Mouse (Mus musculus): ENCODE data around the gene Vps29. TPM values are rescaled to one million over a fixed set of nuclear protein-coding genes. Genes with fewer than 3 reads are reported as not detected.

Gene Vps29
- polyA plus RNA-seq, 1 experiment from 2014 or later, result 315 TPM

- Histone ChIP-seq H3K4me3 (ENCODE audit: low read depth, low read length) (no peak overlapping the region), H3K27me3 (replicated peaks; ENCODE audit: control insufficient read depth, insufficient read depth, low read length) (no peaks in the 10 kb centered on the region), H3K4me2 (ENCODE audit: low read length) (no peak overlapping the region), H3K27ac (ENCODE audit: low read depth, low read length) (no peak overlapping the region), H3K4me1 (ENCODE audit: control insufficient read depth, insufficient read depth, low read length) (no peaks in the 10 kb centered on the region), H3K9ac (ENCODE audit: low read length) (no peak overlapping the region), H3K9me3 (replicated peaks; ENCODE audit: control insufficient read depth, low read length) (no peaks in the 10 kb centered on the region), H3K36me3 (ENCODE audit: control insufficient read depth, insufficient read depth, low read length) (peaks cover 77% of the 10 kb centered on the region)
- no peak for ATAC-seq
- no peak for DNase-seq (ENCODE audit: low spot score)
- WGBS, result 85% methylated on average over 18 of the region's 18 CpGs
Measured at GRCm38 (mm10) chr5:122400628-122401302, 46.6 kb downstream of the Vps29 start.

- no peak for ATAC-seq
- H3K4me3 ChIP-seq (ENCODE audit: low read depth, low read length), result no peak overlapping the region
- H3K4me2 ChIP-seq (ENCODE audit: low read length), result no peak overlapping the region
- WGBS, result 10% methylated on average over 8 of the region's 8 CpGs
- no peak overlapping the region for H3K27ac ChIP-seq (ENCODE audit: low read depth, low read length)
- H3K36me3 ChIP-seq (ENCODE audit: control insufficient read depth, insufficient read depth, low read length), result peaks cover 82% of the 10 kb centered on the region
- H3K9ac ChIP-seq (ENCODE audit: low read length), result no peak overlapping the region
- peak; percentile 64 for DNase-seq (ENCODE audit: low spot score)
- H3K4me1 ChIP-seq (ENCODE audit: control insufficient read depth, insufficient read depth, low read length), result no peaks in the 10 kb centered on the region
- H3K27me3 ChIP-seq (replicated peaks; ENCODE audit: control insufficient read depth, insufficient read depth, low read length), result no peaks in the 10 kb centered on the region
- no peaks in the 10 kb centered on the region for H3K9me3 ChIP-seq (replicated peaks; ENCODE audit: control insufficient read depth, low read length)
Measured at GRCm38 (mm10) chr5:122401303-122401640, 47.1 kb downstream of the Vps29 start.

GRCm38 (mm10) chr5:122402160-122402559 is 48.0 kb downstream of the Vps29 start:
- peaks cover 84% of the 10 kb centered on the region for H3K36me3 ChIP-seq (ENCODE audit: control insufficient read depth, insufficient read depth, low read length)
- no peaks in the 10 kb centered on the region for H3K4me1 ChIP-seq (ENCODE audit: control insufficient read depth, insufficient read depth, low read length)
- DNase-seq (ENCODE audit: low spot score), result no peak
- WGBS, result 79% methylated on average over 13 of the region's 13 CpGs
- no peaks in the 10 kb centered on the region for H3K27me3 ChIP-seq (replicated peaks; ENCODE audit: control insufficient read depth, insufficient read depth, low read length)
- no peak overlapping the region for H3K4me3 ChIP-seq (ENCODE audit: low read depth, low read length)
- H3K27ac ChIP-seq (ENCODE audit: low read depth, low read length), result no peak overlapping the region
- ATAC-seq, result no peak
- no peak overlapping the region for H3K9ac ChIP-seq (ENCODE audit: low read length)
- no peaks in the 10 kb centered on the region for H3K9me3 ChIP-seq (replicated peaks; ENCODE audit: control insufficient read depth, low read length)
- H3K4me2 ChIP-seq (ENCODE audit: low read length), result no peak overlapping the region

GRCm38 (mm10) chr5:122402772-122403171 is 48.6 kb downstream of the Vps29 start:
- 84% methylated on average over 5 of the region's 5 CpGs for WGBS
- Histone ChIP-seq H3K36me3 (ENCODE audit: control insufficient read depth, insufficient read depth, low read length) (peaks cover 83% of the 10 kb centered on the region), H3K4me2 (ENCODE audit: low read length) (no peak overlapping the region), H3K4me1 (ENCODE audit: control insufficient read depth, insufficient read depth, low read length) (no peaks in the 10 kb centered on the region), H3K9me3 (replicated peaks; ENCODE audit: control insufficient read depth, low read length) (no peaks in the 10 kb centered on the region), H3K4me3 (ENCODE audit: low read depth, low read length) (no peak overlapping the region), H3K27ac (ENCODE audit: low read depth, low read length) (no peak overlapping the region), H3K9ac (ENCODE audit: low read length) (no peak overlapping the region), H3K27me3 (replicated peaks; ENCODE audit: control insufficient read depth, insufficient read depth, low read length) (no peaks in the 10 kb centered on the region)
- DNase-seq (ENCODE audit: low spot score), result no peak
- no peak for ATAC-seq

GRCm38 (mm10) chr5:122403362-122403761 is 49.2 kb downstream of the Vps29 start:
- peaks cover 77% of the 10 kb centered on the region for H3K36me3 ChIP-seq (ENCODE audit: control insufficient read depth, insufficient read depth, low read length)
- H3K4me2 ChIP-seq (ENCODE audit: low read length), result no peak overlapping the region
- no peaks in the 10 kb centered on the region for H3K4me1 ChIP-seq (ENCODE audit: control insufficient read depth, insufficient read depth, low read length)
- DNase-seq (ENCODE audit: low spot score), result no peak
- H3K4me3 ChIP-seq (ENCODE audit: low read depth, low read length), result no peak overlapping the region
- no peak overlapping the region for H3K27ac ChIP-seq (ENCODE audit: low read depth, low read length)
- no peaks in the 10 kb centered on the region for H3K9me3 ChIP-seq (replicated peaks; ENCODE audit: control insufficient read depth, low read length)
- ATAC-seq, result no peak
- H3K27me3 ChIP-seq (replicated peaks; ENCODE audit: control insufficient read depth, insufficient read depth, low read length), result no peaks in the 10 kb centered on the region
- H3K9ac ChIP-seq (ENCODE audit: low read length), result no peak overlapping the region
- WGBS, result 94% methylated on average over 12 of the region's 12 CpGs

- no peak for DNase-seq (ENCODE audit: low spot score)
- Histone ChIP-seq H3K4me1 (ENCODE audit: control insufficient read depth, insufficient read depth, low read length) (no peaks in the 10 kb centered on the region), H3K27ac (ENCODE audit: low read depth, low read length) (no peak overlapping the region), H3K4me3 (ENCODE audit: low read depth, low read length) (no peak overlapping the region), H3K9ac (ENCODE audit: low read length) (no peak overlapping the region), H3K4me2 (ENCODE audit: low read length) (no peak overlapping the region), H3K9me3 (replicated peaks; ENCODE audit: control insufficient read depth, low read length) (no peaks in the 10 kb centered on the region; the same call in 1 of the 2 replicates), H3K36me3 (ENCODE audit: control insufficient read depth, insufficient read depth, low read length) (peaks cover 64% of the 10 kb centered on the region), H3K27me3 (replicated peaks; ENCODE audit: control insufficient read depth, insufficient read depth, low read length) (no peaks in the 10 kb centered on the region)
- 96% methylated on average over 10 of the region's 10 CpGs for WGBS
- ATAC-seq, result no peak
Measured at GRCm38 (mm10) chr5:122405537-122405936, 51.4 kb downstream of the Vps29 start.

GRCm38 (mm10) chr5:122409692-122410645 is 55.8 kb downstream of the Vps29 start:
- Histone ChIP-seq H3K27me3 (replicated peaks; ENCODE audit: control insufficient read depth, insufficient read depth, low read length) (no peaks in the 10 kb centered on the region), H3K9ac (ENCODE audit: low read length) (no peak overlapping the region), H3K9me3 (replicated peaks; ENCODE audit: control insufficient read depth, low read length) (no peaks in the 10 kb centered on the region; the same call in 1 of the 2 replicates), H3K36me3 (ENCODE audit: control insufficient read depth, insufficient read depth, low read length) (peaks cover 27% of the 10 kb centered on the region), H3K27ac (ENCODE audit: low read depth, low read length) (no peak overlapping the region), H3K4me1 (ENCODE audit: control insufficient read depth, insufficient read depth, low read length) (no peaks in the 10 kb centered on the region), H3K4me3 (ENCODE audit: low read depth, low read length) (no peak overlapping the region), H3K4me2 (ENCODE audit: low read length) (no peak overlapping the region)
- ATAC-seq, result no peak
- DNase-seq (ENCODE audit: low spot score), result no peak
- 87% methylated on average over 19 of the region's 19 CpGs for WGBS

GRCm38 (mm10) chr5:122411892-122412291 is 57.7 kb downstream of the Vps29 start:
- H3K36me3 ChIP-seq (ENCODE audit: control insufficient read depth, insufficient read depth, low read length), result peaks cover 7% of the 10 kb centered on the region
- WGBS, result 90% methylated on average over 5 of the region's 5 CpGs
- no peaks in the 10 kb centered on the region for H3K4me1 ChIP-seq (ENCODE audit: control insufficient read depth, insufficient read depth, low read length)
- H3K9me3 ChIP-seq (replicated peaks; ENCODE audit: control insufficient read depth, low read length), result no peaks in the 10 kb centered on the region; the same call in 1 of the 2 replicates
- ATAC-seq, result no peak
- DNase-seq (ENCODE audit: low spot score), result no peak
- no peak overlapping the region for H3K9ac ChIP-seq (ENCODE audit: low read length)
- no peaks in the 10 kb centered on the region for H3K27me3 ChIP-seq (replicated peaks; ENCODE audit: control insufficient read depth, insufficient read depth, low read length)
- H3K27ac ChIP-seq (ENCODE audit: low read depth, low read length), result no peak overlapping the region
- no peak overlapping the region for H3K4me3 ChIP-seq (ENCODE audit: low read depth, low read length)
- no peak overlapping the region for H3K4me2 ChIP-seq (ENCODE audit: low read length)

- Histone ChIP-seq H3K36me3 (ENCODE audit: control insufficient read depth, insufficient read depth, low read length) (no peaks in the 10 kb centered on the region), H3K27ac (ENCODE audit: low read depth, low read length) (no peak overlapping the region), H3K4me2 (ENCODE audit: low read length) (no peak overlapping the region), H3K4me1 (ENCODE audit: control insufficient read depth, insufficient read depth, low read length) (no peaks in the 10 kb centered on the region), H3K27me3 (replicated peaks; ENCODE audit: control insufficient read depth, insufficient read depth, low read length) (no peaks in the 10 kb centered on the region), H3K4me3 (ENCODE audit: low read depth, low read length) (no peak overlapping the region), H3K9me3 (replicated peaks; ENCODE audit: control insufficient read depth, low read length) (no peaks in the 10 kb centered on the region; the same call in 1 of the 2 replicates), H3K9ac (ENCODE audit: low read length) (no peak overlapping the region)
- WGBS, result 71% methylated on average over 6 of the region's 6 CpGs
- no peak for ATAC-seq
- no peak for DNase-seq (ENCODE audit: low spot score)
Measured at GRCm38 (mm10) chr5:122412826-122413225, 58.7 kb downstream of the Vps29 start.
